Mouse (Mus musculus): Measurements from ENCODE around the gene Zfp235. TPM values are rescaled to one million over a fixed set of nuclear protein-coding genes. Genes with fewer than 3 reads are reported as not detected.

The Zfp235 gene
- total and polyA plus RNA-seq, 3 experiments = 0.99 to 16.6 (median 7.9) TPM

DNA sequence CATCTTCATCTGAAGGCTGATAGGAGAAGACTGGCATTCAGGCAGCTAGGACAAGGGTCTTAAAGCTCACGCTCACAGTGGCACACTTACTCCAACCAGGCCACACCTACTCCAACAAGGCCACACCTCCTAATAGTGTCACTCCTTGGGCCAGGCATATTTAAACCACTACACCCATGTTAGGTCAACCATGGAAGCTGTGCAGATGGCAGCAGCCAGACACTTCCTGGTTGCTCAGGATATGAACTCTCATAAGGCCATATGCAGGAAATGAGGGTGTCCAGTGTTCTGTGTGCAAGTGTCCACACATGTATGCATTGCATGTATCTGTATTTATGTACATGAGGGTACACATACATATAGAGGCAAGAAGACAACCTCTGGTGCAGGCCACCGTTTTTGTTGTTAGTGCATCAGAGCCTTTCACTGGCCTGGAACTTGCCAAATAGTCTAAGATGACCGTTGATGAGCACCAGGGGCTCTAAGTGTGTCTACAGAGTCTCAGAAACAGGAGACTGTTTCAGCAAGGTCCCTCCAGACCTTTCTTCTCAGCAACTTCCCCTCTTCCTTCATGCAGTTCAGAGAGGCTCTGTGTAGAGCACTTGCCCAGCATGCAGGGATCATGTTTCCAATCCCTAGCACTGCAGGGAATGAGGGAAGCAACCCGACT, 55.1 kb downstream of the Zfp235 start:
- DNase-seq (ENCODE audit: low spot score) = no peak
- Histone ChIP-seq H3K9me3 (replicated peaks) (no peaks in the 10 kb centered on the region), H3K4me3 (ENCODE audit: low read depth, low read length) (no peak overlapping the region), H3K27me3 (ENCODE audit: insufficient read depth, low read length) (no peaks in the 10 kb centered on the region), H3K4me1 (ENCODE audit: insufficient read depth, low read depth, low read length) (no peaks in the 10 kb centered on the region), H3K36me3 (replicated peaks) (no peaks in the 10 kb centered on the region)
- TF ChIP-seq GATA2 (IDR thresholded peaks at IDR 0.05; ENCODE audit: borderline replicate concordance, low read depth, low read length) = no peak
- TF ChIP-seq CTCF (IDR thresholded peaks at IDR 0.05; ENCODE audit: low read depth, low read length) = no peak
- no peak for TF ChIP-seq POLR2AphosphoS5 (IDR thresholded peaks at IDR 0.05; ENCODE audit: insufficient replicate concordance, low read depth, low read length)
- TF ChIP-seq TAL1 (conservative IDR thresholded peaks at IDR 0.05; ENCODE audit: low read depth, low read length) = no peak
- TF ChIP-seq GATA1 (IDR thresholded peaks at IDR 0.05; ENCODE audit: borderline replicate concordance, low read length) = no peak
- no peak for ATAC-seq (ENCODE audit: extremely low read depth, insufficient number of reproducible peaks, low FRiP score, poor library complexity, severe bottlenecking)

GRCm38 (mm10) chr7:24189571-24189944, 55.6 kb downstream of the Zfp235 start:
- no peaks in the 10 kb centered on the region for H3K36me3 ChIP-seq (replicated peaks)
- no peaks in the 10 kb centered on the region for H3K4me1 ChIP-seq (ENCODE audit: insufficient read depth, low read depth, low read length)
- ATAC-seq (ENCODE audit: extremely low read depth, insufficient number of reproducible peaks, low FRiP score, poor library complexity, severe bottlenecking) (no peak), DNase-seq (ENCODE audit: low spot score) (no peak)
- no peaks in the 10 kb centered on the region for H3K9me3 ChIP-seq (replicated peaks)
- no peak overlapping the region for H3K4me3 ChIP-seq (ENCODE audit: low read depth, low read length)
- TF ChIP-seq TAL1 (conservative IDR thresholded peaks at IDR 0.05; ENCODE audit: low read depth, low read length) (no peak), GATA1 (IDR thresholded peaks at IDR 0.05; ENCODE audit: borderline replicate concordance, low read length) (no peak), POLR2AphosphoS5 (IDR thresholded peaks at IDR 0.05; ENCODE audit: insufficient replicate concordance, low read depth, low read length) (no peak), GATA2 (IDR thresholded peaks at IDR 0.05; ENCODE audit: borderline replicate concordance, low read depth, low read length) (no peak), CTCF (IDR thresholded peaks at IDR 0.05; ENCODE audit: low read depth, low read length) (no peak)
- H3K27me3 ChIP-seq (ENCODE audit: insufficient read depth, low read length) = no peaks in the 10 kb centered on the region

DNA sequence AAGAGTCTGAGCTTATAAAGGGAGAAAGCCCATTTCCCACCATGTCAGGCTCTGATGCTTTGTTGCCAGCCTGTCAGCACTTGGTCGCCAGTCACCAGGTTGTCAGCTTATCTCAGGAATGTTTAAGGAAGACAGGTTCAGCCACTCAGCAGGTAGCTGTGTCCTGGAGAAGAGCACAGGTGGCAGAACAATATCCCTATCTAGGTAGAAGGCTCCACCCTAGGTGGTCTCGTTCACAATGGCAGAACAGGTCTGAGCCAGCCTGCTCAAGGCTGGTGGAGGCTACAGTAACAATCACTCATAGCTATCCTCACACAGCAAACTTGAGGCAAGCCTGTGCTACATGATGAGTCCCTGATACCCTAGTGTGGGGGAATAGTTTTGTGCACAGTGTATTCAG, 57.4 kb downstream of the Zfp235 start:
- no peak overlapping the region for H3K4me3 ChIP-seq (ENCODE audit: low read depth, low read length)
- H3K4me1 ChIP-seq (ENCODE audit: insufficient read depth, low read depth, low read length) = no peaks in the 10 kb centered on the region
- H3K27me3 ChIP-seq (ENCODE audit: insufficient read depth, low read length) = no peaks in the 10 kb centered on the region
- TF ChIP-seq TAL1 (conservative IDR thresholded peaks at IDR 0.05; ENCODE audit: low read depth, low read length) (no peak), CTCF (IDR thresholded peaks at IDR 0.05; ENCODE audit: low read depth, low read length) (no peak)
- no peaks in the 10 kb centered on the region for H3K36me3 ChIP-seq (replicated peaks)
- ATAC-seq (ENCODE audit: extremely low read depth, insufficient number of reproducible peaks, low FRiP score, poor library complexity, severe bottlenecking) = no peak
- H3K9me3 ChIP-seq (replicated peaks) = no peaks in the 10 kb centered on the region
- DNase-seq (ENCODE audit: low spot score) = no peak

Other genes starting within 250 kb of the Zfp235 start
- gene Vmn1r178, start 242.2 kb upstream of the Zfp235 start, total RNA-seq (2014; fragmentation: Nextera tagmentation) = not detected in 2 replicates
- gene Vmn1r178, start 242.2 kb upstream of the Zfp235 start, total RNA-seq (2017) = 0.17 TPM in 1 of 2 replicates, not detected in the other
- not detected in 2 replicates for gene Vmn1r178, start 242.2 kb upstream of the Zfp235 start, polyA plus RNA-seq (2012)
- not detected in 2 replicates for gene Vmn1r179, start 207.2 kb upstream of the Zfp235 start, total RNA-seq (2014; fragmentation: Nextera tagmentation)
- 0.06 TPM in 1 of 2 replicates, not detected in the other for gene Vmn1r179, start 207.2 kb upstream of the Zfp235 start, total RNA-seq (2017)
- not detected in 2 replicates for gene Vmn1r179, start 207.2 kb upstream of the Zfp235 start, polyA plus RNA-seq (2012)
- gene Vmn1r180, start 183.5 kb upstream of the Zfp235 start, total RNA-seq (2014; fragmentation: Nextera tagmentation) = not detected in 2 replicates
- gene Vmn1r180, start 183.5 kb upstream of the Zfp235 start, total RNA-seq (2017) = 0.06 and 0.11 TPM in 2 replicates
- gene Vmn1r180, start 183.5 kb upstream of the Zfp235 start, polyA plus RNA-seq (2012) = not detected in 2 replicates
- gene Vmn1r181, start 159.6 kb upstream of the Zfp235 start, total RNA-seq (2014; fragmentation: Nextera tagmentation) = not detected in 2 replicates
- gene Vmn1r181, start 159.6 kb upstream of the Zfp235 start, total RNA-seq (2017) = 0.05 and 0.06 TPM in 2 replicates
- gene Vmn1r181, start 159.6 kb upstream of the Zfp235 start, polyA plus RNA-seq (2012) = not detected in 2 replicates
- gene V1rd19, start 132.5 kb upstream of the Zfp235 start, total RNA-seq (2014; fragmentation: Nextera tagmentation) = not detected in 2 replicates
- 0.23 TPM in 1 of 2 replicates, not detected in the other for gene V1rd19, start 132.5 kb upstream of the Zfp235 start, total RNA-seq (2017)
- gene V1rd19, start 132.5 kb upstream of the Zfp235 start, polyA plus RNA-seq (2012) = not detected in 2 replicates
- not detected in 2 replicates for gene Vmn1r183, start 80.9 kb upstream of the Zfp235 start, total RNA-seq (2014; fragmentation: Nextera tagmentation)
- 0.06 and 0.11 TPM in 2 replicates for gene Vmn1r183, start 80.9 kb upstream of the Zfp235 start, total RNA-seq (2017)
- not detected in 2 replicates for gene Vmn1r183, start 80.9 kb upstream of the Zfp235 start, polyA plus RNA-seq (2012)
- 18.7 and 19.2 TPM in 2 replicates for gene Zfp180, start 52.2 kb upstream of the Zfp235 start, total RNA-seq (2014; fragmentation: Nextera tagmentation)
- 13.9 and 16.1 TPM in 2 replicates for gene Zfp180, start 52.2 kb upstream of the Zfp235 start, total RNA-seq (2017)
- gene Zfp180, start 52.2 kb upstream of the Zfp235 start, polyA plus RNA-seq (2012) = 16.0 and 16.2 TPM in 2 replicates
- gene Zfp112, start 21.9 kb upstream of the Zfp235 start, total RNA-seq (2014; fragmentation: Nextera tagmentation) = 1.0 TPM in 1 of 2 replicates, not detected in the other
- 0.22 and 0.46 TPM in 2 replicates for gene Zfp112, start 21.9 kb upstream of the Zfp235 start, total RNA-seq (2017)
- 0.05 and 0.11 TPM in 2 replicates for gene Zfp112, start 21.9 kb upstream of the Zfp235 start, polyA plus RNA-seq (2012)
- gene Zfp114, start 40.9 kb downstream of the Zfp235 start, total RNA-seq (2014; fragmentation: Nextera tagmentation) = not detected in 2 replicates
- gene Zfp114, start 40.9 kb downstream of the Zfp235 start, total RNA-seq (2017) = 0.05 TPM in 1 of 2 replicates, not detected in the other
- not detected in 2 replicates for gene Zfp114, start 40.9 kb downstream of the Zfp235 start, polyA plus RNA-seq (2012)
- 0.63 and 1.4 TPM in 2 replicates for gene Zfp111, start 77.3 kb downstream of the Zfp235 start, total RNA-seq (2014; fragmentation: Nextera tagmentation)
- gene Zfp111, start 77.3 kb downstream of the Zfp235 start, total RNA-seq (2017) = 0.46 and 0.82 TPM in 2 replicates
- 0.24 and 0.32 TPM in 2 replicates for gene Zfp111, start 77.3 kb downstream of the Zfp235 start, polyA plus RNA-seq (2012)
- gene Zfp109, start 103.4 kb downstream of the Zfp235 start, total RNA-seq (2014; fragmentation: Nextera tagmentation) = 1.7 and 3.1 TPM in 2 replicates
- 0.81 and 1.3 TPM in 2 replicates for gene Zfp109, start 103.4 kb downstream of the Zfp235 start, total RNA-seq (2017)
- 0.24 and 0.25 TPM in 2 replicates for gene Zfp109, start 103.4 kb downstream of the Zfp235 start, polyA plus RNA-seq (2012)
- gene Zfp108, start 120.6 kb downstream of the Zfp235 start, total RNA-seq (2014; fragmentation: Nextera tagmentation) = 0.30 TPM in 1 of 2 replicates, not detected in the other
- 0.17 and 0.22 TPM in 2 replicates for gene Zfp108, start 120.6 kb downstream of the Zfp235 start, total RNA-seq (2017)
- gene Zfp108, start 120.6 kb downstream of the Zfp235 start, polyA plus RNA-seq (2012) = not detected in 2 replicates
- 1.9 and 2.4 TPM in 2 replicates for gene Zfp93, start 136.3 kb downstream of the Zfp235 start, total RNA-seq (2014; fragmentation: Nextera tagmentation)
- gene Zfp93, start 136.3 kb downstream of the Zfp235 start, total RNA-seq (2017) = 2.3 and 2.4 TPM in 2 replicates
- gene Zfp93, start 136.3 kb downstream of the Zfp235 start, polyA plus RNA-seq (2012) = 0.36 and 0.79 TPM in 2 replicates
- gene Zfp61, start 167.1 kb downstream of the Zfp235 start, total RNA-seq (2014; fragmentation: Nextera tagmentation) = 14.7 and 19.0 TPM in 2 replicates
- gene Zfp61, start 167.1 kb downstream of the Zfp235 start, total RNA-seq (2017) = 21.5 and 23.2 TPM in 2 replicates
- gene Zfp61, start 167.1 kb downstream of the Zfp235 start, polyA plus RNA-seq (2012) = 3.9 and 5.0 TPM in 2 replicates
- 8.9 and 12.5 TPM in 2 replicates for gene Zfp94, start 182.5 kb downstream of the Zfp235 start, total RNA-seq (2014; fragmentation: Nextera tagmentation)
- gene Zfp94, start 182.5 kb downstream of the Zfp235 start, total RNA-seq (2017) = 5.4 and 6.0 TPM in 2 replicates
- 3.1 and 3.5 TPM in 2 replicates for gene Zfp94, start 182.5 kb downstream of the Zfp235 start, polyA plus RNA-seq (2012)
- gene Tescl, start 199.8 kb downstream of the Zfp235 start, total RNA-seq (2014; fragmentation: Nextera tagmentation) = not detected in 2 replicates
- not detected in 2 replicates for gene Tescl, start 199.8 kb downstream of the Zfp235 start, total RNA-seq (2017)
- not detected in 2 replicates for gene Tescl, start 199.8 kb downstream of the Zfp235 start, polyA plus RNA-seq (2012)
- not detected in 2 replicates for gene Lypd5, start 215.0 kb downstream of the Zfp235 start, total RNA-seq (2014; fragmentation: Nextera tagmentation)
- gene Lypd5, start 215.0 kb downstream of the Zfp235 start, total RNA-seq (2017) = not detected in 2 replicates
- not detected in 2 replicates for gene Lypd5, start 215.0 kb downstream of the Zfp235 start, polyA plus RNA-seq (2012)
- gene Kcnn4, start 236.1 kb downstream of the Zfp235 start, total RNA-seq (2014; fragmentation: Nextera tagmentation) = 14.0 and 40.3 TPM in 2 replicates
- 20.4 and 22.9 TPM in 2 replicates for gene Kcnn4, start 236.1 kb downstream of the Zfp235 start, total RNA-seq (2017)
- gene Kcnn4, start 236.1 kb downstream of the Zfp235 start, polyA plus RNA-seq (2012) = 66.2 and 70.4 TPM in 2 replicates

All from G1E (cell line).